Mouse (Mus musculus) thymus, adult 2 months (tissue): ENCODE measurements around the gene Fgfr2. TPM values are rescaled to one million over a fixed set of nuclear protein-coding genes. Genes with fewer than 3 reads are reported as not detected.

Experiments
- DNase-seq: peaks from one replicate; pipeline ENCODE4 v3.0.0; 2021
- H3K27ac ChIP-seq: fragments of 200-500 bp; 2 replicates; pipeline ENCODE4 v1.5.1; 2012; ENCODE audit warnings: low read length, control low read depth; ENCODE audit not compliant: control insufficient read depth, insufficient read depth
- H3K27me3 ChIP-seq: fragments of 200-500 bp; 2 replicates; pipeline ENCODE4 v1.6.1; 2012; ENCODE audit warnings: mild to moderate bottlenecking, low read length, moderate library complexity, mixed read lengths; ENCODE audit not compliant: control insufficient read depth, insufficient read depth
- H3K36me3 ChIP-seq: fragments of 200-500 bp; 2 replicates; pipeline ENCODE4 v1.6.1; 2012; ENCODE audit warnings: mild to moderate bottlenecking, low read length, moderate library complexity; ENCODE audit not compliant: control insufficient read depth, insufficient read depth
- H3K4me1 ChIP-seq: fragments of 200-500 bp; replicated peaks from 2 replicates; pipeline ENCODE4 v1.6.1; 2012; ENCODE audit warnings: low read length; ENCODE audit not compliant: control insufficient read depth, insufficient read depth
- H3K4me3 ChIP-seq: fragments of 200-500 bp; 2 replicates; pipeline ENCODE4 v1.5.1; 2012; ENCODE audit warnings: mild to moderate bottlenecking, low read length, control low read depth, moderate library complexity; ENCODE audit not compliant: control insufficient read depth, insufficient read depth
- CTCF ChIP-seq: fragments of 200-500 bp; IDR thresholded peaks from 2 replicates; pipeline ENCODE4 v1.5.1; 2012; ENCODE audit warnings: mild to moderate bottlenecking, control low read depth, low read length, moderate library complexity, borderline replicate concordance; ENCODE audit not compliant: control insufficient read depth, poor library complexity, insufficient read depth; ENCODE audit errors: extremely low read depth
- POLR2A ChIP-seq: fragments of 200-500 bp; IDR thresholded peaks from 2 replicates; pipeline ENCODE4 v1.6.1; 2012; ENCODE audit warnings: mild to moderate bottlenecking, low read length, control low read depth, moderate library complexity; ENCODE audit not compliant: control insufficient read depth, poor library complexity, insufficient read depth; ENCODE audit errors: extremely low read depth
- WGBS: fragments of 180-500 bp; shearing (Covaris S2); methylation state at CpG from one replicate; pipeline ENCODE4 v1.1.7; 2018; 5-methylcytosine and 5-hydroxymethylcytosine counted together
- polyA plus RNA-seq: library from polyadenylated mRNA; depleted of rRNA; stranded (reverse); fragments of >200 nt; gene quantifications from 2 replicates; pipeline ENCODE4 v1.2.3, GENCODE M21; 2012

Fgfr2 gene
- polyA plus RNA-seq, 1 experiment = 12.1 TPM

DNA sequence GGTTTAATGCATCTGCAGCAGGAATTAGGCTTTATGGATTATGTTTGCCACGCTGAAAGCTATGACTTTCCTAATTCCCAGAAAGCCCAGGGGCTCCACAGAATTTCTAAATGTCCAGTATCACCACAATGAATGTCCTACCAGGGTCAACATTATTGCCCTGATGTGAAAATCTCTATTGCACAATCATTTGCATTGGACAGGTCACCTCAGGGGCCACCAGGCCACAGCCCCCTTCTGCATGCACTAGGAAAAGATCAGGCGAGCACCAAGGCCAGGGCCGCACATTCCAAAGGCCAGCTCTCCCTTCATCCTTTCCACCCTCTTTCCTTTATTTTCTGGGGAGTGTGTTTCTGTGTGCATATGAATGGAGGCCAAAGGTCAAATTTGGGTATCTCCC lies 2897.9 kb downstream of the Fgfr2 start:
- WGBS = 95% methylated on average over 3 of the region's 3 CpGs
- Histone ChIP-seq H3K27ac (no peak overlapping the region), H3K4me3 (no peak overlapping the region), H3K36me3 (no peaks in the 10 kb centered on the region), H3K27me3 (no peaks in the 10 kb centered on the region), H3K4me1 (no peaks in the 10 kb centered on the region)
- no peak for DNase-seq
- TF ChIP-seq CTCF = no peak
- no peak for TF ChIP-seq POLR2A

GRCm38 (mm10) chr7:130222633-130223354 lies 2900.4 kb downstream of the Fgfr2 start:
- no peak for DNase-seq
- H3K4me1 ChIP-seq = no peaks in the 10 kb centered on the region
- no peak for TF ChIP-seq POLR2A
- TF ChIP-seq CTCF = no peak
- H3K27me3 ChIP-seq = no peaks in the 10 kb centered on the region
- WGBS = 92% methylated on average over 8 of the region's 8 CpGs
- no peak overlapping the region for H3K27ac ChIP-seq
- no peaks in the 10 kb centered on the region for H3K36me3 ChIP-seq
- no peak overlapping the region for H3K4me3 ChIP-seq

GRCm38 (mm10) chr7:130221661-130222387 lies 2901.3 kb downstream of the Fgfr2 start:
- Histone ChIP-seq H3K4me3 (no peak overlapping the region), H3K4me1 (no peaks in the 10 kb centered on the region), H3K36me3 (no peaks in the 10 kb centered on the region), H3K27me3 (no peaks in the 10 kb centered on the region), H3K27ac (no peak overlapping the region)
- 87% methylated on average over 17 of the region's 17 CpGs for WGBS
- no peak for TF ChIP-seq POLR2A
- no peak for TF ChIP-seq CTCF
- no peak for DNase-seq

- DNase-seq = no peak
- WGBS = 92% methylated on average over 4 of the region's 4 CpGs
- Histone ChIP-seq H3K27me3 (no peaks in the 10 kb centered on the region), H3K4me3 (no peak overlapping the region), H3K36me3 (no peaks in the 10 kb centered on the region), H3K4me1 (no peaks in the 10 kb centered on the region), H3K27ac (no peak overlapping the region)
- TF ChIP-seq CTCF (no peak), POLR2A (no peak)
Measured at GRCm38 (mm10) chr7:130220627-130221026, 2902.5 kb downstream of the Fgfr2 start.

DNA sequence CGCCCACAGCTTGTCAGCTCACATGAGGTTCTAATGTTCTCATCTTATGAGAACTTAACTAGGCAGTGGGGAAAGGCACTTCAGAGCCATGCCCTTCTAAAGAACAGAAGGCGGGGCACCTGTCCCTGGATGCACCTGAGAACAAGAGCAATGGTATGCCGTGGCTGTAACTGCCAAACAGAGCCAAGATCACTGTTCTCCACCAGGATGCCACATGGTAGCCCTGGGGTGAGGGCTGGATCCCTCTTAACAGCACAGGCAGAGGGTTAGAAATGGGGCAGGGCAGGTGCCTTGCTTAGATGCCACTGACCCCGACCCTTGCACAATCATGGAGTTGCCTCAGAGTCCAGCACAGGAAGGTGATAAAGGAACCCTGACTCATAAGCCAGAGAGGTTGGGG lies 2903.3 kb downstream of the Fgfr2 start:
- Histone ChIP-seq H3K27ac (no peak overlapping the region), H3K27me3 (no peaks in the 10 kb centered on the region), H3K4me3 (no peak overlapping the region), H3K36me3 (no peaks in the 10 kb centered on the region), H3K4me1 (no peaks in the 10 kb centered on the region)
- no peak for DNase-seq
- 88% methylated on average over 4 of the region's 4 CpGs for WGBS
- TF ChIP-seq POLR2A = no peak
- TF ChIP-seq CTCF = no peak

DNA sequence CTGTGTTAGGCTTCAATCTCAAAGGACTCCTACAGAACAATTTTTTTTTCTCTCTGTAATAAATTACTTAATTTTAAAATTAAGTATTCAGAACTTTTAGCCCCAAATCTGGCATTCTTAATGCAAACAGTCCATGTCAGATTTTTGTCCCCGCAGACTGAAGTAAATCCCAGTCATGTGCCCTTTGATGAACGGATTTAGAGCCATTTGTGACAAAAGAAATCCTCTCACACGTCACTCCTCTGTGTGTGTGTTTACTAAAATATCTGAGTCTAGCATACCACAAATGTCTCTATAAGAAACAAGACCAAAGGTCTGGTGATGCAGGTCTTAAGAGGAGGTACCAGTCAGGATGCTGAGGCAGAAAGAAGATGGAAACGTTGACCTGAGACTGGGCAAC lies 2906.9 kb downstream of the Fgfr2 start:
- Histone ChIP-seq H3K27ac (no peak overlapping the region), H3K36me3 (no peaks in the 10 kb centered on the region), H3K4me3 (no peak overlapping the region), H3K4me1 (no peaks in the 10 kb centered on the region), H3K27me3 (no peaks in the 10 kb centered on the region)
- no peak for DNase-seq
- 71% methylated on average over 4 of the region's 4 CpGs for WGBS
- no peak for TF ChIP-seq POLR2A
- no peak for TF ChIP-seq CTCF
